In the genomic region with DNA sequence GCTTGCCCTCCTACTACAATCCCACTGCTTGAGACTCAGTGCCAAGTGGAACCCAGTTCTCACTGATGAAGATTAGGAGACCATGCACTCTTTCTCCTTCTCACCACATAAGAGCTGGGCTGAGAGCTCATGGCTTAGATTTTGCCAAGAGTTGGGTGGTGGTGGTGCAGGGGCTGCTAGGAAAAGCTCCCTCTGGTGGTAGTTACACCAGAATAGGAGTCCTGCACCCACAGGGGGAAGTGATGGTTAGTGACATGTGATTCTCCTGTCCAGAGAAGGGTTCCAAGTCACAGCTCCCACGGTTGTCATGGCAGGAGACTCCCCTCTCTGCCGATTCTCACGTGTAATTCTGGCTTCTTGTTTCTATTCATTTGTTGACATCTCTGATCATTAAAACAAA, we compare ENCODE assay signal across 20 mouse cellular contexts. TPM values are rescaled to one million over a fixed set of nuclear protein-coding genes. Genes with fewer than 3 reads are reported as not detected.
DNase-seq lines count a peak whose midpoint lies in the region; ATAC-seq and TF ChIP-seq lines count a peak whose summit lies in the region.
"Had no signal": no experiment of that assay in that cellular context is flagged by ENCODE, and none has a peak within 500 bp of the region (broad histone marks: within the 10 kb centered on the region; RNA-seq: fewer than 3 reads in every experiment).

No protein-coding gene starts in this region.

- TF ChIP-seq CTCF in kidney, adult 2 months (conservative IDR thresholded peaks at IDR 0.05; ENCODE audit: insufficient read depth, insufficient read length, low read depth, low read length): peak; percentile 13; the same call in 1 of the 2 replicates
- peak; percentile 21; the same call in 1 of the 2 replicates for TF ChIP-seq CTCF in lung, embryonic 14.5 days (IDR thresholded peaks at IDR 0.05; ENCODE audit: low read depth)
- TF ChIP-seq CTCF in lung, adult 2 months (IDR thresholded peaks at IDR 0.05; ENCODE audit: insufficient read depth, low read length): no peak
- peak; percentile 25 for TF ChIP-seq CTCF in ES-Bruce4 (IDR thresholded peaks at IDR 0.05; ENCODE audit: low read depth, low read length)
- TF ChIP-seq CTCF in stomach, postnatal 0 days (IDR thresholded peaks at IDR 0.05; ENCODE audit: low read depth): peak; percentile 34

- no peak for TF ChIP-seq EP300 in ES-Bruce4 (IDR thresholded peaks at IDR 0.05; ENCODE audit: insufficient read depth, low read depth, low read length)
- no peak for TF ChIP-seq EP300 in stomach, postnatal 0 days (optimal IDR thresholded peaks at IDR 0.05)

- H3K27me3 ChIP-seq in kidney, adult 2 months (replicated peaks; ENCODE audit: control insufficient read depth, insufficient read depth, low read length): no peaks in the 10 kb centered on the region
- H3K27me3 ChIP-seq in kidney, embryonic 16.5 days (ENCODE audit: insufficient read depth, low read length): peaks cover 22% of the 10 kb centered on the region
- H3K27me3 ChIP-seq in lung, embryonic 14.5 days (ENCODE audit: insufficient read depth, low read length): peaks cover 6% of the 10 kb centered on the region; the same call in 1 of the 2 replicates
- peaks cover 6% of the 10 kb centered on the region; the same call in 1 of the 2 replicates for H3K27me3 ChIP-seq in ES-Bruce4 (ENCODE audit: control insufficient read depth, insufficient read depth, low read length, poor library complexity, severe bottlenecking)
- H3K27me3 ChIP-seq in stomach, postnatal 0 days (ENCODE audit: control insufficient read depth, insufficient read depth, low read length): peaks cover 3% of the 10 kb centered on the region; the same call in 1 of the 2 replicates

- no peaks in the 10 kb centered on the region for H3K36me3 ChIP-seq in kidney, adult 2 months (ENCODE audit: control insufficient read depth, insufficient read depth, low read length)
- H3K36me3 ChIP-seq in kidney, embryonic 16.5 days (ENCODE audit: insufficient read depth, low read length): no peaks in the 10 kb centered on the region
- no peaks in the 10 kb centered on the region for H3K36me3 ChIP-seq in lung, embryonic 14.5 days (ENCODE audit: insufficient read depth)
- H3K36me3 ChIP-seq in ES-Bruce4 (ENCODE audit: control insufficient read depth, insufficient read depth, low read length, poor library complexity, severe bottlenecking): no peaks in the 10 kb centered on the region
- H3K36me3 ChIP-seq in stomach, postnatal 0 days (ENCODE audit: control insufficient read depth, insufficient read depth, low read length): no peaks in the 10 kb centered on the region
- H3K36me3 ChIP-seq: forebrain, embryonic 12.5 days; limb, embryonic 15.5 days had no signal

- no peak overlapping the region for H3K4me2 ChIP-seq in kidney, embryonic 16.5 days (replicated peaks; ENCODE audit: low read depth, low read length)
- H3K4me2 ChIP-seq in lung, embryonic 14.5 days: no peak overlapping the region
- H3K4me2 ChIP-seq in stomach, postnatal 0 days (replicated peaks; ENCODE audit: low read depth): no peak overlapping the region
- H3K4me2 ChIP-seq: forebrain, embryonic 12.5 days; limb, embryonic 15.5 days had no signal

- DNase-seq in kidney, adult 2 months: no peak
- DNase-seq in lung, embryonic 14.5 days: no peak
- DNase-seq in lung, adult 2 months: no peak
- no peak for DNase-seq in stomach, postnatal 0 days (ENCODE audit: low spot score)
- DNase-seq in cerebellum, adult 9-11 months: no peak
- DNase-seq: adrenal gland, adult 2 months; cerebellum, adult 2 months; gastrocnemius, postnatal 25 days; layer of hippocampus, postnatal 36 days; lung, postnatal 14 days; midbrain, embryonic 14.5 days; right cerebral cortex, postnatal 14 days; spleen, adult 18-20 months; thymus, postnatal 4 days had no signal

- H3K9ac ChIP-seq in kidney, embryonic 16.5 days (replicated peaks; ENCODE audit: low read length): no peak overlapping the region
- H3K9ac ChIP-seq in lung, embryonic 14.5 days: no peak overlapping the region
- H3K9ac ChIP-seq in ES-Bruce4 (ENCODE audit: low read depth, poor library complexity, severe bottlenecking): no peak overlapping the region
- no peak overlapping the region for H3K9ac ChIP-seq in stomach, postnatal 0 days (ENCODE audit: low read length)
- H3K9ac ChIP-seq: forebrain, embryonic 12.5 days; limb, embryonic 15.5 days had no signal

- no peak for ATAC-seq in kidney, embryonic 16.5 days (ENCODE audit: low FRiP score, low TSS enrichment)
- no peak for ATAC-seq in lung, embryonic 14.5 days (ENCODE audit: insufficient read depth)
- ATAC-seq in stomach, postnatal 0 days (ENCODE audit: low FRiP score, low TSS enrichment): no peak
- ATAC-seq: inflammation-experienced regulatory T-cells, adult 6 months had no signal

- H3K9me3 ChIP-seq in kidney, embryonic 16.5 days (ENCODE audit: low read length): no peaks in the 10 kb centered on the region
- no peaks in the 10 kb centered on the region for H3K9me3 ChIP-seq in lung, embryonic 14.5 days (ENCODE audit: low read depth, low read length)
- no peaks in the 10 kb centered on the region for H3K9me3 ChIP-seq in ES-Bruce4 (replicated peaks; ENCODE audit: control insufficient read depth, insufficient read depth, low read length, poor library complexity, severe bottlenecking)
- no peaks in the 10 kb centered on the region for H3K9me3 ChIP-seq in stomach, postnatal 0 days (ENCODE audit: control insufficient read depth, low read length)
- H3K9me3 ChIP-seq: forebrain, embryonic 12.5 days; limb, embryonic 15.5 days had no signal

- H3K4me1 ChIP-seq in kidney, adult 2 months (ENCODE audit: control insufficient read depth, insufficient read depth, low read length): no peaks in the 10 kb centered on the region
- peaks cover 9% of the 10 kb centered on the region; the same call in 1 of the 2 replicates for H3K4me1 ChIP-seq in kidney, embryonic 16.5 days (ENCODE audit: insufficient read depth, low read length)
- H3K4me1 ChIP-seq in lung, embryonic 14.5 days (ENCODE audit: insufficient read depth): no peaks in the 10 kb centered on the region
- H3K4me1 ChIP-seq in lung, adult 2 months (ENCODE audit: control insufficient read depth, insufficient read depth, low read length): peaks cover 3% of the 10 kb centered on the region; the same call in 1 of the 2 replicates
- H3K4me1 ChIP-seq in ES-Bruce4 (ENCODE audit: control insufficient read depth, insufficient read depth, low read length): no peaks in the 10 kb centered on the region
- no peaks in the 10 kb centered on the region for H3K4me1 ChIP-seq in stomach, postnatal 0 days (replicated peaks; ENCODE audit: control insufficient read depth, insufficient read depth)

- WGBS in kidney, adult 2 months: 61% methylated on average over 3 of the region's 3 CpGs
- WGBS in kidney, embryonic 16.5 days: 77% methylated on average over 3 of the region's 3 CpGs
- WGBS in lung, embryonic 14.5 days: 69% methylated on average over 3 of the region's 3 CpGs
- 67% methylated on average over 3 of the region's 3 CpGs for WGBS in lung, adult 2 months
- WGBS in stomach, postnatal 0 days: 67% methylated on average over 3 of the region's 3 CpGs

- no peak overlapping the region for H3K27ac ChIP-seq in kidney, adult 2 months (ENCODE audit: insufficient read depth, low read depth, low read length)
- H3K27ac ChIP-seq in kidney, embryonic 16.5 days (ENCODE audit: low read length): no peak overlapping the region
- no peak overlapping the region for H3K27ac ChIP-seq in lung, embryonic 14.5 days (ENCODE audit: low read depth)
- no peak overlapping the region for H3K27ac ChIP-seq in ES-Bruce4 (ENCODE audit: insufficient read depth, low read length)
- H3K27ac ChIP-seq in stomach, postnatal 0 days (replicated peaks): no peak overlapping the region
- H3K27ac ChIP-seq: forebrain, embryonic 12.5 days; limb, embryonic 15.5 days had no signal

- TF ChIP-seq POLR2A in kidney, adult 2 months (IDR thresholded peaks at IDR 0.05; ENCODE audit: low read depth, low read length): no peak
- no peak for TF ChIP-seq POLR2A in lung, adult 2 months (IDR thresholded peaks at IDR 0.05; ENCODE audit: borderline replicate concordance, extremely low read depth, low read depth, low read length)
- TF ChIP-seq POLR2A in ES-Bruce4 (IDR thresholded peaks at IDR 0.05; ENCODE audit: insufficient read depth, low read length): no peak

- H3K4me3 ChIP-seq in kidney, adult 2 months (ENCODE audit: insufficient read depth, low read depth, low read length): no peak overlapping the region
- H3K4me3 ChIP-seq in kidney, embryonic 16.5 days (ENCODE audit: low read length): no peak overlapping the region
- no peak overlapping the region for H3K4me3 ChIP-seq in lung, embryonic 14.5 days (ENCODE audit: low read depth, low read length)
- no peak overlapping the region for H3K4me3 ChIP-seq in lung, adult 2 months (replicated peaks; ENCODE audit: extremely low read depth, low read depth, low read length)
- no peak overlapping the region for H3K4me3 ChIP-seq in ES-Bruce4 (ENCODE audit: low read depth, low read length)
- no peak overlapping the region for H3K4me3 ChIP-seq in stomach, postnatal 0 days (ENCODE audit: low read depth, low read length)
- H3K4me3 ChIP-seq: forebrain, embryonic 12.5 days; limb, embryonic 15.5 days; myocyte had no signal

RNA-seq across cellular contexts. Expression of a gene that starts 4.7 kb away (rescaled TPM):
- polyA plus RNA-seq in kidney, adult 2 months (2012; rRNA removed): not detected in 2 replicates
- not detected in 2 replicates for polyA plus RNA-seq in kidney, embryonic 16.5 days (2015; fragmentation: Nextera tagmentation; extraction: Ambion mirVana)
- 0.09 TPM in 1 of 2 replicates, not detected in the other for polyA plus RNA-seq in lung, embryonic 14.5 days (2014; fragmentation: Nextera tagmentation; extraction: Ambion mirVana)
- polyA plus RNA-seq in lung, adult 2 months (2012; rRNA removed): not detected in 2 replicates
- polyA plus RNA-seq in ES-Bruce4 (2011; ENCODE audit: insufficient read depth, insufficient read length, low read depth, missing spikeins): 0.53 and 1.0 TPM in 2 replicates
- not detected in 2 replicates for polyA plus RNA-seq in stomach, postnatal 0 days (2015; fragmentation: Nextera tagmentation; extraction: Ambion mirVana)
- polyA plus RNA-seq: adrenal gland, adult 2 months; inflammation-experienced regulatory T-cells, adult 6 months; myocyte had no signal
